Mouse (Mus musculus) cortical plate, adult 2 months (tissue): ENCODE data around the gene Mybph. TPM values are rescaled to one million over a fixed set of nuclear protein-coding genes. Genes with fewer than 3 reads are reported as not detected.
A peak's percentile ranks its signal among the peaks of the same experiment; 100 is the strongest.

Experiments used
- H3K27ac ChIP-seq: fragments of 200-500 bp; 2 replicates; pipeline ENCODE4 v1.5.1; 2012; ENCODE audit warnings: low read length, control low read depth, inconsistent platforms; ENCODE audit not compliant: insufficient read depth
- H3K4me1 ChIP-seq: fragments of 200-500 bp; 2 replicates; pipeline ENCODE4 v1.6.1; 2011; ENCODE audit warnings: low read length; ENCODE audit not compliant: control insufficient read depth, insufficient read depth
- H3K4me3 ChIP-seq: fragments of 200-500 bp; 2 replicates; pipeline ENCODE4 v1.5.1; 2011; ENCODE audit warnings: mild to moderate bottlenecking, low read length, control low read depth; ENCODE audit not compliant: insufficient read depth
- CTCF ChIP-seq: fragments of 200-500 bp; IDR thresholded peaks from 2 replicates; pipeline ENCODE4 v1.5.1; 2011; ENCODE audit warnings: mild to moderate bottlenecking, control low read depth, low read length; ENCODE audit not compliant: insufficient read depth; ENCODE audit errors: extremely low read depth
- POLR2A ChIP-seq: fragments of 200-500 bp; IDR thresholded peaks from 2 replicates; pipeline ENCODE4 v1.6.1; 2011; ENCODE audit warnings: mild to moderate bottlenecking, low read length, control low read depth; ENCODE audit not compliant: insufficient read depth; ENCODE audit errors: extremely low read depth
- polyA plus RNA-seq: library from polyadenylated mRNA; depleted of rRNA; stranded (reverse); fragments of >200 nt; gene quantifications from 2 replicates; pipeline ENCODE4 v1.2.3, GENCODE M21; 2012; rRNA removed

Mybph gene
- 0.17 and 0.23 TPM in 2 replicates for polyA plus RNA-seq

DNA sequence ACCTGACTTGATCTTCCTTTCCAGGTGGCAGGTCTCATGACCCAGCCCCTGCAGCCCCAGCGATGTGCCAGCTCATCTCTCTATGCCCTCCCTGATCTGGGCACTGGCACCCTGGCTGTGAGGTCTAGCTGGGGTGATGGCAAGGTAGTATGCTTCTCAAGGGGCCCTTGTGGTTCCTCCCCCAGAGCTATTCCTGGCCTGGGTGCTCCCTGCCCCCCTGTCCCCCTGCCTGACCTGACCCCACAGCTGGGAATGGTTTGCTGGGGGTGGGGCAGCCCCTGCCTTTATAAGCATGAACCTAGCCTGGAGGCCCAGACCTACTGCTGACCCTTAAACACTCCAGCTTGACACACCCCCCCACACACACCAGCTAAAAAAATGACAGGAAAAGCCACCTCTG lies at the start of gene Mybph:
TSS of gene Mybph (plus strand) at position 323 of the 400 bp plus-strand sequence.
- no peak for TF ChIP-seq CTCF
- no peak for TF ChIP-seq POLR2A
- no peak within 1 kb of the TSS for H3K27ac ChIP-seq
- H3K4me3 ChIP-seq = no peak within 1 kb of the TSS
- peaks cover 9% of the 10 kb centered on the region; the same call in 1 of the 2 replicates for H3K4me1 ChIP-seq

DNA sequence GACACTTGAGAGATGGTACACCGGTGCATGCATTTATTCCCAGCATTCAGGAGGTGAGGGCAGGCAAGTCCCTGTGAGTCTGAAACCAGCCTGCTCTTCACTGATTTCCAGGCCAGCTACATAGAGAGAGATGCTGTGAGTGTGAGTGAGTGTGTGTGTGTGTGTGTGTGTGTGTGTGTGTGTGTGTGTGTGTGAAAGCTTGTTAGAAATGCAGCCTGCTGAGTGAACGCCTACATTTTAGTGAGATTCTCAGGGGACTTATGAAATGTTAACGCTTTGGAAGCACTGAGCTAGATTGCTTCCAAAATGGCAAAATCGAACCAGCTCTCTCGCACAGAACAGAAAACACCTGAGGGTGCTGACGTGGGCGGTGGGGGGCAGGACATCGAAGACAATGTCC lies 47.2 kb upstream of the Mybph start:
- H3K27ac ChIP-seq = no peak overlapping the region
- no peak overlapping the region for H3K4me3 ChIP-seq
- peaks cover 5% of the 10 kb centered on the region; the same call in 1 of the 2 replicates for H3K4me1 ChIP-seq
- TF ChIP-seq POLR2A = no peak

DNA sequence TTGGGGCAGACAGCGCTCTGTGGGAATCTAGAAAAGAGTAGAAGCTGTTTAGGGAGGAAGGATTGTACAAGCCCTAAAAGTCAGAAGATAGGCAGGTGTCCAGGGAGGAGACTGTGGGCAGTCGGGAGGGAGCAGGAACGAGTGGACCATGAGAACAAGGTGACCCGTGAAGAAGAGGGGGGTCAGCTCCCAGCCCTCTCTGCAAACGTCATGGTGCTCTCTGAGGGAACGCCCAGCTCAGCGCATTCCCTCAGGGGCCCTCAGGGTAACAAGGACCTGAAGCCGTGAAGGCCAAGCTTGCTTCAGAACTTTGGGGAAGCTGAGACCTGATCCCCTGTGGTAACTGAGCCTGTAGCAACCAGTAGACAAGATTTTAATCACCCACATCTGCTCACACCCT lies 43.2 kb upstream of the Mybph start:
- no peak overlapping the region for H3K27ac ChIP-seq
- H3K4me1 ChIP-seq = peaks cover 5% of the 10 kb centered on the region; the same call in 1 of the 2 replicates
- TF ChIP-seq CTCF (no peak), POLR2A (no peak)
- H3K4me3 ChIP-seq = no peak overlapping the region

DNA sequence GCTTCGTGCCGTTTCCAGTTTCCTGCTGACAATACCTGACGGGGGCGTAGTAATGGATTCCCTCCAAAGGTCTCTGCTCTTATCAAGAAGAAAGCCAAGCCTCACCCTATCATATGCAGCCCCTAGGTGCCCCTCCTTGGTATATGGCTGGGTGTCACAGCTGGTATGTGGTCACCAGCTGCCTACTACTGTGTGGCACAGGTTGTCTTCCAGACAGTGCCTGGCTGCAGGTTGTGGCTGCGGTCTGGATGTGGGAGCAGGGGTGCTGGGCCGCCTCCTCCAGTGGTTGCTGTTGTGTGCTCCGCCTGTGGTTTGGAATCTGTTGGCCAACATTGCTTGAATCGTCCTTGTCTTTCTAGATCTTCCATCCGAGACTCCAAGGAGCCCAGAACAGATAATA lies 42.5 kb upstream of the Mybph start:
- TF ChIP-seq POLR2A = no peak
- Histone ChIP-seq H3K27ac (no peak overlapping the region), H3K4me3 (no peak overlapping the region), H3K4me1 (peaks cover 3% of the 10 kb centered on the region; the same call in 1 of the 2 replicates)

DNA sequence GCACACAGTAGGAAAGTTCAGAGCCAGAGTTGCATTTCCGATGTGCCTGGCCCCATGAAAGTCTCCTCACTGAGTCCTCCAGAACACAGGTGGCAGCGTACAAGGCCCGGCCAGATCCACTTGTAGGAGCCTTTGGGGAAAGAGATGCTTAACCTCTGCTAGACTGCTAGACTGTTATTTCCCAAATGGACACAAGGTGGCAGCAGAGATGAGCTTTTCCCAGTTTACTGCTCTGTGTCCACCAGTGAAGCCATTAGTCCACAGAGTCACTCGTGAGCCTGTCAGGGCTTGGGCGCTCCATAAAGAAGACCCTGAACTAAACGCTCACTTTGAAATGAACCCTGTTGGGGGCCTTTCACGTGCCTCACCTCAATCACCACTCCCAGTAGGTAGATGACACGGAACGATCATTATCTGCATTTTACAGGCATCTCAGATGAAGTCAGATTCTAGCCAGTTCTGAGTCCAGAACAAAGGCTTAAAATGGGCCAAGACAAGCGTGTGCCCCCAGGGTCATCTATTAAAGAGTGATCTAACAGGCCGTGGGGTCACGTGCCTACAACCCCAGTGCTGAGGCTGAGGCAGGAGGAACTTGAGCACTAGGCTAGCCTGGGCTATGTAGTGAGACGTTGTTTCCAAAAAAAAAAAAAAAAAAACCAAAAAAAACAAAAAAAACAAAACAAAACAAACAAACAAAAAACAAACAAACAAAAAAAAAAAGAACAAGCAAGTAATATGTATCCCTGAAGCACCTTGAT lies 41.4 kb upstream of the Mybph start:
- TF ChIP-seq POLR2A = no peak
- TF ChIP-seq CTCF = peak; percentile 93

DNA sequence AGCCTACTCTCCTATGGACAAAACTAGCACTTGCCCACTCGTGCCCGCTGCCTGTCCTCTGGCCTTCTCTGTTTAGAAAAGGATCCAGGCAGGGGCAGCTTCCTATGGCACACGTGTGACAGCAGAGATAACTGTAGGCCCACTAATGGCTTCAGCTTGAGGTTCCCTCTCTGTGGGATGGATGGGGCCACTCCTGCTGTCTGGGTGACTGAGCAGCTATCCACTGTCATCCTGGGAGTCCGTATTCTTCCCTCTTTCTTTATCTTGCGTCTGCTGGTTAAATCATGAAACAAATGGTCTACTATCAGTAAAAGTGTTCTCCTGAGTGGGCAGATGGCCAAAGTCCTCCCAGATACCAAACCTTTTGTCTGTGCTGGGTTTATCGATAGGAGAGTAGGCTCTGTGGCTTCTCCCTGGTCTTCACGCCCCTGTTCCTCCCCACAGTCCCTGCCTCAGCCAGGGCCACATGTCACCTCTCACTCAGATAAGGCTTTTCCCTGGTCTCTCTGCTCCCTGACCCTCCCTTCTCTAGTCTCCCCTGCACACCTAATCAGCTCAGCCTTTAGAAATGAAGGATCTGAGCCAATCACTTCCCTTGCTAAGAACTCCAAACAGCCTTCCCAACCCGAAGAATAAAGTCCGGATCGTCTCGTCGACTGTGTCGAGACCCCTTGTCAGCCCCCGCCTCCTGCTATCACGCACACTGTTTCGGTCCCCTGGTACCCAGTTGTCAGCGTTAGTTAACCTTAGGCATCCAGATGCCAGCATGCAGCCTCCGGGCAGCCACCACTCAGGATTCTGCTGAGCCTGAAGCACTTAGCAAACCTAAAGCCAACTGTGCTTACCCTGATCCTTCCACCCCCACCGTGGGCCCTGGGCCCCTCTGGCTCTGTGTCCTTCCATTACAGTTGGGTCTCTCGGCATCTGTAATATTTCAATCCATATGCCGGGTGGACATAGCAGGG lies 40.3 kb upstream of the Mybph start:
- Histone ChIP-seq H3K27ac (no peak overlapping the region), H3K4me3 (no peak overlapping the region), H3K4me1 (no peaks in the 10 kb centered on the region)
- TF ChIP-seq CTCF (no peak), POLR2A (no peak)

More for the DNA sequence above, 41.4 kb upstream of the Mybph start:
- no peaks in the 10 kb centered on the region for H3K4me1 ChIP-seq
- H3K4me3 ChIP-seq = no peak overlapping the region
- no peak overlapping the region for H3K27ac ChIP-seq

DNA sequence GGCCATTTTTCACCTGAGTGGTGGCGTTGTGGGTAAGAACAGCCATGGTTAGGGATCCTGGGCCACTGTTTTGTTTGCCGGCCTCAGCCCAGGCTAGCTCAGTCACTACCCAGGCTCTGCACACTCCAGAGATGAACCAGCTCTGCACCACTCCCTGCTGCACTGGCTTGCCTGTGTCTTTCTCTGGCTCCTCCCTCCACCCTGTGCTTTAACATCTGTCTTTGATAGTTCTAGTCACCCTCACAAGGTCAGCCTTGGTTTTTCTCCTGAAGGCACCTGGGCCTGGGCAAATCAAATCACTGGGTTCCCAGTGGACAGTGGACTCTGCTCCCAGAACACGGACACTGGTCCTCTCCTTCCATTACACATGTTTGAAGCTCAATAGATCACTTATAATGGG lies 39.1 kb upstream of the Mybph start:
- Histone ChIP-seq H3K4me3 (no peak overlapping the region), H3K27ac (no peak overlapping the region), H3K4me1 (no peaks in the 10 kb centered on the region)
- no peak for TF ChIP-seq POLR2A
- no peak for TF ChIP-seq CTCF

DNA sequence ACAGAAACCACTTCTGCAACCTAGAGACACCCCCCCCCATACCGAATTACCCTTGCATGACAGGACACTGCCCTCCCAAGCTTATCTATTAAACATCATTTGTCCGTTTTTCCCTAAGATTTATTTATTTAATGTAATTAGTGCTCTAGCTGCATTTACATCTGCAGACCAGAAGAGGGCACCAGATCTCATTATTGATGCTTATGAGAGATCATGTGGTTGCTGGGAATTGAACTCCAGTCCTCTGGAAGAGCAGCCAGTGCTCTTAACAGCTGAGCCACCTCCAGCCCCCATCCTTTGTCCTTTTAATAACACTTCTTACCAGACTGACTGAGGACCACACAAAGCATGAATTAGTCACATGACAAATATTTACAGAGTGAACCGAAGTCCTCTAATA lies 38.6 kb upstream of the Mybph start:
- TF ChIP-seq CTCF = no peak
- no peak for TF ChIP-seq POLR2A
- Histone ChIP-seq H3K4me1 (no peaks in the 10 kb centered on the region), H3K27ac (no peak overlapping the region), H3K4me3 (no peak overlapping the region)

DNA sequence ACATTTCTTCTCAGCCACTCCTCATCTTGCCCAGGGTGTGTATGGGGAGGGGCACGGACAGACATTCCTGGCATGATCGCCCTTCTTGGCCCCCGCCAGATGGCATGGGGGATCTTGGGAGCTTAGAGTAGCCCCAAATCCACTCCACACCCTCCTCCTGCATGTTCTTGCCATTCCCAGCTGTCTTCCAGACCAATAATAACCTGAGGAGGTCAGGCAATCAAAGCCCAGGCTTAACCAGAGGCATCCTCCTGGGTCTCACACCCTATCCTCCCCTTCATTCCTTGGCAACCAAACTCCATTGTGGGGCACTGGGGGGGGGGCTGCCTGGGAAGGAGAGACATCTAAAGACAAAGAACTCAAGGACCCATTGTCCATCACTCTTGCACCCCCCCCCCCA lies 32.8 kb upstream of the Mybph start:
- no peak overlapping the region for H3K4me3 ChIP-seq
- H3K27ac ChIP-seq = no peak overlapping the region
- TF ChIP-seq POLR2A = no peak
- TF ChIP-seq CTCF = no peak
- no peaks in the 10 kb centered on the region for H3K4me1 ChIP-seq
